Mouse (Mus musculus) layer of hippocampus, postnatal 36 days (tissue): ENCODE measurements at regions not wholly inside any gene's neighbourhood (a gene's known extent, or its start where the extent isn't known, plus 50 kb on each side); places are given as distances from the start of the nearest gene placed in this dataset.

Source experiments
- DNase-seq, 2 experiments: peaks; one replicate each; pipeline ENCODE4 v3.0.0; 2022

GRCm38 (mm10) chr4:69971721-69972120 is 438.5 kb downstream of the Cdk5rap2 start:
- no peak for DNase-seq

- DNase-seq, result peak in 1 of 2 experiments; percentile 6
Measured at GRCm38 (mm10) chr4:69968424-69968823, 441.8 kb downstream of the Cdk5rap2 start.
